In the genomic region with DNA sequence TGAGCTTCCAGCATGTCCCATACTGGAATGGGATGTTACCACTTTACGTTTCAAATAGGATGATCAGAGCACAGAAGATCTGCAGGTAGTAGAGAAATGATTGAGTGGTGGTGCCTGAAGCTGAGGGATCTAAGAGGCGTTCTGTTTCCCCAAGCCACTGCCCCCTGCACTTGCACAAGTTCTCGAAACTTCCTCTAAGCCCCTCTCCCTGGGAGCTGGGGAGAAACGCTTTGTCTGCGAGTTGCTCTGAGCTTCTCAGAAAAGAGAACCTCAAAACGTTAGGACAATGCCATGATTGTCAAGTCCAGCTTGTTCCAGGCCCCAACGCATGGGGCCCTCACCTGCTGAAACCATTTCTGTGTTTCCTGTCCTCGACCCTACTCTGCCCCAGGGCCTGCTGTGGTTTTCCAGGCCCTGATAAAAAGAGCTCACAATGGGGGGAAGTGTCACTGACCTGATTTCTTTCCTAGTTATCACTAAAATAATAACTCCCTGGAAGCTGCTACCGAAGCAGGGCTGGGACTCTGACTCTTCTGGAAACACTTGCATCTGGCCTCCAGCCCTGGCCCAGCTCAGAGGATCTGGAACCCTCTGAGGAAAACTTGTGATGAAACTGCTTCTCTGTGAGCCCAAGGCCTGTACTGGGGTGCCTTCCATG, we compare ENCODE assay signal across 14 mouse cellular contexts.
A peak's percentile ranks its signal among the peaks of the same experiment; 100 is the strongest.
DNase-seq lines count a peak whose midpoint lies in the region; ATAC-seq and TF ChIP-seq lines count a peak whose summit lies in the region.
"Had no signal": no experiment of that assay in that cellular context is flagged by ENCODE, and none has a peak within 500 bp of the region (broad histone marks: within the 10 kb centered on the region; RNA-seq: fewer than 3 reads in every experiment).

No protein-coding gene starts in this region.

- WGBS in heart, postnatal 0 days = 48% methylated on average over 9 of the region's 9 CpGs
- WGBS in lung, postnatal 0 days = 54% methylated on average over 9 of the region's 9 CpGs
- 64% methylated on average over 9 of the region's 9 CpGs for WGBS in stomach, postnatal 0 days

- TF ChIP-seq EP300 in heart, postnatal 0 days (IDR thresholded peaks at IDR 0.05; ENCODE audit: low read depth) = no peak
- TF ChIP-seq EP300 in lung, postnatal 0 days (IDR thresholded peaks at IDR 0.05) = no peak
- no peak for TF ChIP-seq EP300 in stomach, postnatal 0 days (optimal IDR thresholded peaks at IDR 0.05)

- no peak for TF ChIP-seq CTCF in heart, postnatal 0 days (IDR thresholded peaks at IDR 0.05; ENCODE audit: low read depth)
- no peak for TF ChIP-seq CTCF in lung, postnatal 0 days (IDR thresholded peaks at IDR 0.05)
- TF ChIP-seq CTCF in stomach, postnatal 0 days (IDR thresholded peaks at IDR 0.05; ENCODE audit: low read depth) = no peak

- peak; percentile 65 for ATAC-seq in heart, postnatal 0 days (ENCODE audit: insufficient read depth, low read depth)
- no peak for ATAC-seq in lung, postnatal 0 days
- no peak for ATAC-seq in stomach, postnatal 0 days (ENCODE audit: low FRiP score, low TSS enrichment)
- ATAC-seq: activated CD4-positive, CD25-positive, alpha-beta regulatory T cell, adult 4 months; liver, postnatal 0 days had no signal

- peak overlapping the region; percentile 46; the same call in 1 of the 2 replicates for H3K27ac ChIP-seq in heart, postnatal 0 days (ENCODE audit: low read depth)
- H3K27ac ChIP-seq in lung, postnatal 0 days (ENCODE audit: low read length) = no peak overlapping the region
- no peak overlapping the region for H3K27ac ChIP-seq in stomach, postnatal 0 days (replicated peaks)
- H3K27ac ChIP-seq: hindbrain, embryonic 14.5 days; neural tube, embryonic 13.5 days had no signal

- no peaks in the 10 kb centered on the region for H3K27me3 ChIP-seq in heart, postnatal 0 days (ENCODE audit: control insufficient read depth, insufficient read depth, low read length)
- no peaks in the 10 kb centered on the region for H3K27me3 ChIP-seq in lung, postnatal 0 days (replicated peaks; ENCODE audit: insufficient read depth, low read length)
- H3K27me3 ChIP-seq in stomach, postnatal 0 days (ENCODE audit: control insufficient read depth, insufficient read depth, low read length) = no peaks in the 10 kb centered on the region
- H3K27me3 ChIP-seq: neural tube, embryonic 13.5 days had no signal

- DNase-seq in urinary bladder, postnatal 14 days (ENCODE audit: low spot score) = peak; percentile 23
- DNase-seq in urinary bladder, adult 2 months (ENCODE audit: low spot score) = no peak
- DNase-seq in heart, adult 18-20 months = peak; percentile 77 to 85
- peak; percentile 68 for DNase-seq in heart, postnatal 0 days (ENCODE audit: low spot score)
- no peak for DNase-seq in cerebellum, postnatal 4 days (ENCODE audit: low spot score in 2 of 2)
- DNase-seq in lung, postnatal 0 days (ENCODE audit: low spot score) = no peak
- no peak for DNase-seq in stomach, postnatal 0 days (ENCODE audit: low spot score)
- DNase-seq in kidney, adult 11 months = no peak
- DNase-seq: kidney, adult 8-10 months; liver, postnatal 0 days; thymus, postnatal 14 days had no signal

- H3K4me2 ChIP-seq in heart, postnatal 0 days (ENCODE audit: low read depth, low read length) = no peak overlapping the region
- H3K4me2 ChIP-seq in lung, postnatal 0 days (replicated peaks; ENCODE audit: low read depth, low read length) = no peak overlapping the region
- H3K4me2 ChIP-seq in stomach, postnatal 0 days (replicated peaks; ENCODE audit: low read depth) = no peak overlapping the region
- H3K4me2 ChIP-seq: hindbrain, embryonic 14.5 days; neural tube, embryonic 13.5 days had no signal

- H3K9ac ChIP-seq in heart, postnatal 0 days (replicated peaks; ENCODE audit: low read depth, low read length) = no peak overlapping the region
- H3K9ac ChIP-seq in lung, postnatal 0 days (replicated peaks; ENCODE audit: low read depth) = no peak overlapping the region
- no peak overlapping the region for H3K9ac ChIP-seq in stomach, postnatal 0 days (ENCODE audit: low read length)
- H3K9ac ChIP-seq: hindbrain, embryonic 14.5 days; liver, postnatal 0 days; neural tube, embryonic 13.5 days had no signal

- no peak overlapping the region for H3K4me3 ChIP-seq in heart, postnatal 0 days (ENCODE audit: low read depth, low read length)
- H3K4me3 ChIP-seq in lung, postnatal 0 days (ENCODE audit: low read depth, low read length) = no peak overlapping the region
- no peak overlapping the region for H3K4me3 ChIP-seq in stomach, postnatal 0 days (ENCODE audit: low read depth, low read length)
- H3K4me3 ChIP-seq: neural tube, embryonic 13.5 days had no signal

- H3K9me3 ChIP-seq in heart, postnatal 0 days (replicated peaks; ENCODE audit: control insufficient read depth, low read length) = no peaks in the 10 kb centered on the region
- H3K9me3 ChIP-seq in lung, postnatal 0 days (ENCODE audit: low read length) = no peaks in the 10 kb centered on the region
- H3K9me3 ChIP-seq in stomach, postnatal 0 days (ENCODE audit: control insufficient read depth, low read length) = no peaks in the 10 kb centered on the region
- H3K9me3 ChIP-seq: neural tube, embryonic 13.5 days had no signal

- H3K4me1 ChIP-seq in heart, postnatal 0 days (ENCODE audit: control insufficient read depth, insufficient read depth) = peaks cover 4% of the 10 kb centered on the region; the same call in 1 of the 2 replicates
- no peaks in the 10 kb centered on the region for H3K4me1 ChIP-seq in lung, postnatal 0 days (ENCODE audit: insufficient read depth, low read depth, low read length)
- no peaks in the 10 kb centered on the region for H3K4me1 ChIP-seq in stomach, postnatal 0 days (replicated peaks; ENCODE audit: control insufficient read depth, insufficient read depth)
- H3K4me1 ChIP-seq: neural tube, embryonic 13.5 days had no signal

- no peaks in the 10 kb centered on the region for H3K36me3 ChIP-seq in heart, postnatal 0 days (replicated peaks; ENCODE audit: control insufficient read depth, insufficient read depth, low read length)
- no peaks in the 10 kb centered on the region for H3K36me3 ChIP-seq in lung, postnatal 0 days (ENCODE audit: insufficient read depth, low read length)
- H3K36me3 ChIP-seq in stomach, postnatal 0 days (ENCODE audit: control insufficient read depth, insufficient read depth, low read length) = no peaks in the 10 kb centered on the region
- H3K36me3 ChIP-seq: neural tube, embryonic 13.5 days had no signal

Comparison
In these comparisons a context has a peak if more than half of its experiments do, and no peak if none do; other contexts are left out.
1. DNase-seq: peak in urinary bladder, postnatal 14 days (single experiment), heart, adult 18-20 months (2 of 2) and heart, postnatal 0 days (single experiment); none in urinary bladder, adult 2 months (single experiment), cerebellum, postnatal 4 days (0 of 2), lung, postnatal 0 days (single experiment), stomach, postnatal 0 days (single experiment) and kidney, adult 11 months (single experiment).